Mouse (Mus musculus) spleen, adult 2 months (tissue): ENCODE results near the gene Dbx1.

ENCODE experiments used
- CTCF ChIP-seq: fragments of 200-500 bp; IDR thresholded peaks from 2 replicates; pipeline ENCODE4 v1.5.1; 2011; ENCODE audit warnings: mild to moderate bottlenecking, inconsistent platforms; ENCODE audit not compliant: insufficient read depth, insufficient read length, insufficient replicate concordance; ENCODE audit errors: extremely low read depth
- POLR2A ChIP-seq: fragments of 200-500 bp; IDR thresholded peaks from 2 replicates; pipeline ENCODE4 v1.6.1; 2011; ENCODE audit warnings: low read depth, low read length, inconsistent platforms

- TF ChIP-seq POLR2A (no peak), CTCF (no peak)
Observed at GRCm38 (mm10) chr7:49638941-49639776, 2.5 kb upstream of the Dbx1 start.
